Mouse (Mus musculus) left cerebral cortex, postnatal 14 days (tissue): ENCODE data around the gene Ccdc194. TPM values are rescaled to one million over a fixed set of nuclear protein-coding genes. Genes with fewer than 3 reads are reported as not detected.

Experiments
- DNase-seq, 2 experiments: peaks; one replicate each; pipeline ENCODE4 v3.0.0; 2021 to 2022; ENCODE audit warnings: low spot score in 2 of 2, mixed read lengths in 1 of 2
- intact Hi-C: fragments of 180-260 bp; cut with DNase I; formaldehyde crosslinking; loops from one replicate; pipeline ENCODE4 v1.15.1; 2025
- total RNA-seq, 2 experiments: library from RNA; stranded (reverse); gene quantifications; 2 replicates each; pipeline ENCODE4 v1.2.3; 2021

Gene Ccdc194
- total RNA-seq, 2 experiments from 2014 or later: not detected

DNA sequence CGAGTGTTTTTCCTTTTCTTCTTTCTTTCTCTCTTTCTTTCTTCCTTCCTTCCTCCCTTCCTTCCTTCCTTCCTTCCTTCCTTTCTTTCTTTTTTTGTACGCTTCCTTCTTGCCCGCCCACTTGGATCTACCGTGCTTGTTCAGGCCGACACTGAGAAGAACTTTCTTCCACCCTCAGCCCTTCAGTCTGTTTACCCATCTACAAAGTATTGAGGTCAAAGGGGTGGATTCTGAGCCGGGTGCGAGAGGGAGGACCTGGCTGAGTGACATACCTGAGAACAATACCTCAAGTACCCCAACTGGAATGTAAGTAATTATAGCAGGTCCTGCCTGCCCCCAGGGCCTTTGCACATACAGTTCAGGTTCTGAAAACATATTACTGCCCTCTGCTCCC, 39.4 kb downstream of the Ccdc194 start:
- intact Hi-C loops: no loop called here
- no peak for DNase-seq

DNA sequence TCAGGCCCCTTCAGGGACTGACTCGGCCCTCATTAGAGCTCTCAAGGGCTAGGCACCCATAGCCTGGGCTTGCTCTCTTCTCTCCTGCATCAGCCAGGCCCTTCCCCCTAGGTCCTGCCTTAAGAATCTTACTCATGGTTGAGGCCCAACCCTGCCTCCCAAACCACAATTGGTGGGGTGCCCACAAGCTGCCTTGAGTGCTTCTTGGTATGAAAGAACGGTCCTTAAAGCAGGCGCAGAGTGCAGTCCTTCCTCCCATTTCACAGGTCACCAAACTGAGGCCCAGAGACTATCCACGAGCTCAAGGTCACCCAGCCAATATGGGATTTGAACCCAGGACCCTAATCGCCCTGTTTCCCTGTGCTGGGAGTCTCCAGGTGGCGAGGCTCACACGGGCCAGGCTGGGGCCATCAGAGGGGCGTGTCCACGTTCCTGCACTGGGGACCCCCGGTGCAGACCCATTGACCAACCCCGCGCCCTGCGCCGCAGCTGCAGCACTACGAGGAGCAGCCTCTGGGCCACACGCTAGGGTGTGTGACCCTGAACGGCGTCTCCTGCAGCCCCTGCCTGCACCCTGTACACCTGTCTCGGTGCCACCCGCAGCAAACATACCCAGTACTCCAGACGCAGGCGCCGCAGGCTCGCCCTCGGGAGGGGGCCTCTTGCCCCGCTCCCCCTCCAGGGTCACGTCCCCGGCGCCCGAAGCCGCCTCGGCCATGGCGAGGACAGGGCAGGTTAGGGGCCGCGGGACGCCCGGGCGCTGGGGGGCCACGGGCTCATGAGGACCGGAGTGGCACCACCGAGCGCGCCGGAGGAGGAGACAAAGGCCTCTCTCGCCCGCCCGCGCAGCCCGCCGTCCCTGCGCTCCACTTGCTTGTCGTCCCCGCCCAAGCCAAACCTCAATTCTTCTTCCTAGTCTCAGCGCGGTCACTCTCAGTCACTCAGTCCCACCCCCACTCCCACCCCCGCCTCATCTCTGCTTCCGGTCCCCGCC, 40.1 kb downstream of the Ccdc194 start, which contains the start of gene Ano8:
TSS of gene Ano8 (minus strand) at position 822 of the 994 bp plus-strand sequence.
- intact Hi-C loops: no loop called here

DNA sequence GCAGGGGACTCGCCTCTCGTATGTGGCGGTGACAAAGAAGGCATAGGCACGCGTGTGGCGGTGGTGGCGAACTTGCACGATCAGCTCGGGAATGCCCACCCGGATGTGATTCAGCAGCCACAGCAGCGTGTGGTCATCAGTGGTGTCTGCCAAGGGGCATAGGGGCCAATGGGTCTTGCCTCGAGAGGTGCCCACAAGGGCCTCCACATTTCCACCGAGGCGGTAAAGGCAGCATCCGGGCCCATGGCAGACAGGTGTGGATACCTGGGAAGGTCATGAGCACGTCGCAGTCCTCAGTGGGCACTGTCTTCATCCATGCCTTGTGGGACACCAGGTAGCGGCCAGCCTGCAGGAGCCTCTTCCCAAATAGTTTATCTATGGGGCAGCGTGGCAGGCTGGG, 40.8 kb downstream of the Ccdc194 start:
- intact Hi-C loops: no loop called here
- no peak for DNase-seq

More for the DNA sequence above, 40.1 kb downstream of the Ccdc194 start, which contains the start of gene Ano8:
- peak; percentile 85 to 89 for DNase-seq

DNA sequence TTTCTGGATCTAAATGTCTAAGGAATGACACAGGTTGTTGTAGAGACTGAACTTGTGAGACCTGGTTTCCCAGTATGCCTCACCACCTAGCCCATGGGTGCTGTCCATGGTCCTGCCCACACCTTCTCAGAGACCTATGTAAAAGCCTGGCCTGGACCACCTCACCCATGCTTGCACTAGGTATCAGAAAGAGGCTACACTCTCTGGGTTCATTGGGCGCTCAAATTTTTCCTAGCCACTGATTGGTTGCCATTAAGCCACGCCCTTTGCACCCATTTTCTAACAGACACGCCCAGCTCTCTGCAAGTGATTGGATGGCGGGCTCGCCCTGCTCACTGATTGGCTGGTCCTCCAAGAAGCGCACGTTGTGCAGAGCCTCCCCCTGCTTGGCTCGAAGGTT, 41.6 kb downstream of the Ccdc194 start:
- peak in 1 of 2 experiments; percentile 73 for DNase-seq
- intact Hi-C loops: no loop called here

DNA sequence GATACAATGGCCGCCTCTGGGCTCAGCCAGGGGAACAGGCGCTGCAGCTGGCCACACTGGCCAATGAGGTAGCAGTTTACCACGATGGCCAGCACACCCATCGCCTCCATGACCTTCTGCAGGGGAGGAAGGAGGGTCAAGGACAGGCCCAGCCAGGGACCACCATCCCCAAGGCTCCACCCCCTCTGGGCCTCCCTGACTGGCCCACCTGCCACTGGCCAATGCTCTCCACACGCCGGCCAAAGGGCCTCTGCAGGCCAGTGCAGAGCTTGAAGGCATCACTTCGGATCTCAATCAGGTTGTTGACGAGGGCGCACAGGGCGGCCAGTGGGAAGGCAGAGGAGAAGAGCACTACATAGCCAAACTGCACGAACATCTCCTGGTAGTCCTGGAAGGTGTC, 46.6 kb downstream of the Ccdc194 start:
- no peak for DNase-seq

DNA sequence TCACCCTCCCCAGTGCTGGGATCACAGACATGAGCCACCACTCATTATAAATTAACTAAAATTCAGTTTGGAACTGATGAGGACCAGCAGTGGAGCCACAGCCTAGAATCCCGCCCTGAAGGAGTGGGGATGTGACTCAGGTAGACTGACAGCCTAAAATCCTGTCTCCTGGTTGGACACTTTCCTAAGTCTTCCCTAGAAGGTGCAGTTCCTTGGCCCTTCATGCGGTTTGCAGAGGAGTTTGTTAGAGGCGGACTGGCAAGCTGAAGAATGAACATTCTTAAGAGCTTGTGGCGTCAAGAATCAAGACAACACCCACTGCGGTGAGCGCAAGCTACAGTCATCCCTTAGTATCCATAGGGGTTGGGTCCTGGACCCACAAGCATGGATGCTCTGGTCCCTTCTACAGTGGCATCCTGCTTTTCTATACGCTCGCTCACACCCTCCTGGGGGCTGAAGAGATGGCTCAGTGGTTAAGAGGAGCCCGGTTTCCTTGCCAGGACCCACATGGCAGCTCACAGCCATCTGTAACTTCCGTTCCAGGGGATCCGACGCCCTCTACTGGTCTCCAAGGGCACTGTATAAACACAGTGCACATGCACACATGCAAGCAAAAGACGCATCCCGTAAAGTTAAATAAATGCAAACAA, 48.2 kb downstream of the Ccdc194 start:
- intact Hi-C loops: no loop called here
- peak in 1 of 2 experiments; percentile 82 for DNase-seq

More for the DNA sequence above, 46.6 kb downstream of the Ccdc194 start:
- intact Hi-C loops: no loop called here

DNA sequence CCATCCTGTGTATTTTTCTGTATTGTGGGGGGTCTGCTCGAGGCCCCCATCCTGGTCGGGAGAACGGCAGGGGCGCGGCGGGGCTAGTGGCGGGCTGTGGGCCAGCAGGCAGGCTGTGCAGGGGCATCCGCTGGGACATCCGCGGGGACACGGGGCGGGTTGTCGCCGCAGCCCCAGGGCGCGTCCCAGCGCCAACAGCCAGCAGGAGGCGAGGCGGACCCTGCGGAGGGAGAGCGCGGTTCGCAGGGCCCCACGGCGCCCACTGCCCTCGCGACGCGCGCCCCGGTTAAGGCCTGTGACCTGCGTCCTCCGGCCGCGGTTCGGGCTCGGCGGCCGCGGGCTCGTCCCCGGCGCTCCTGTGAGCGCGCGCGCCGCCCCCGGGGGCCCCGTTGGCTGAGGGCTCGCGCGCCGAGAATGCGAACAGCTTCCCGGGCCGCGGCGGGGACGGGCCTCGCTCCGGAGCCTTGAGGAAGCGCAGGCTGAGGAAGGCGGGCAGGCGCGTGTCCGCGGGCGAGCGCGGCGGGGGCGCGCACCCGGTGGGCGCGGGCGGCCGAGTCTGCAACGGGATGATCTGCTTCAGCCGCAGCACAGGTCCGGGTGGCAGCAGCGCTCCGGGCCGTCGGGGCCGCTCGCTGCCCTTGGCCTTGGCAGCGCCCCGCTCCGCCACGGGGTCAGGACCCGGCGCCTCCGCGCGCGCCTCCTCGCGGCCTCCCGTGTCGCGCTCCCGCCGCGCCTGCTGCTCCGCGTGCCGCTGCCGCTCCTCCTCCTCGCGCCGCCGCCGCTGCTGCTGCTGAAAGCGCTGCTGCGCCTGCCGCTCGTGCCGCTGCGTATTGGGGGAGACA, 49.2 kb downstream of the Ccdc194 start:
- peak; percentile 82 to 84 for DNase-seq
- intact Hi-C loops: no loop called here

DNA sequence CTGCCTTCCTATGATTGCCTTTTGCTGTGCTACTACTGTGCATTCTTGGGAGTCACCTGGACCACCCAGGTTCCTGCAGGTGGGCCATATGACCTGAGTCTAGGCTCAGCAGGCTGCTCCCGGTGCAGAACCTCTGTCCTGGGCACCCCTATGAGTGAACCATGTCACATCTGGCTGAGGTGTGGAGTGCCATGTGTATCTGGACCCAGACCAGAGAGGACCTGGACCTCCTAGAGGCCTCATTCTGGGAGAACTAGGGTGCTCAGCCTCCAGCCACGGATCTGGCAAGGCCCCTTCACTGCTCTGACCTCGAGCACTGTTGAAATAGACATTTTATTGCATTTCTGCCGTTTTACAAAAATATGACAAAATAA, 49.8 kb downstream of the Ccdc194 start:
- intact Hi-C loops: no loop called here
- no peak for DNase-seq

DNA sequence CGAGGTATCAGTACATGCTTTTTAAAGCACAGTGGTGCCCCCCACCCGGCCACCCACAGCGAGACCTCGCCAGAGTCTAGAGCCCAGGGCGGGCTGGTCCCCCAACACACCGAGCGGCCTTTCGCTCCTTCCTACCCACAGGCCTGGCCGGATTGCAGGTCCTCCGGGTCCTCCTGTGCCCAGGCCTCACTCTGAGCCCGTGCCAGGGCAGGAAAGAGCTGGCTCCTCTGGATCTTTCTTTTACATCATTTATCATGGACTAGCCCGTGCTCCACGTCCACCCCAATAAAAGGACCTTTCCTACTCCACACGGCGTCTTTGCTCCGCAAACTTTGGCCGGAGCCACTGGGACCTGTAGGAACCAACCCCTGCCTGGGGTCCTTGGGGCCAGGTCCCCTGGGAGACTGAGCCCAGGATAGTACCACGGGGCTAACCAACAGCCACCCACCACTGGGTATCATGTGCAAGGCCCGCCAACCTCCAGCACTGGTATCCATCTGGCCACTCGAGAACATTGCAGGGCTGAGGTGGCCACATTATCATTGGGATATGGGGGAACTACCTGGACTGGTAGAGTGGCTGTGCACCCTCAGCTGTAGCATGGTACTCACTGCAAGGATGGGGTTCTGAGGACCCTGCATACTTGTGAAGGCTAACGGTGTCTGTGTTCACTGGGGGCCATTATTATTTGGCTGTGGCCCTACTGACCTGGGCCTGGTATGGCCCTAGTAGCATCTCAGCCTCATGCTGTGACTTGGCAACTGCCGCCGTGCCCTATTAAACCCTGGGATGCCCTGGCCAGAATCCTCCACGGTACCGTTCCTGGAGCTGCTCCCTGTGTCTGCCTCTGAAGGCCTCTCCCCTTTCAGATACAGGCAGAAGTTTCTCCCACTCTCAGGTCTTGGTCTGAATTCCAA, 50.5 kb downstream of the Ccdc194 start:
- intact Hi-C loops: no loop called here
- DNase-seq: no peak

DNA sequence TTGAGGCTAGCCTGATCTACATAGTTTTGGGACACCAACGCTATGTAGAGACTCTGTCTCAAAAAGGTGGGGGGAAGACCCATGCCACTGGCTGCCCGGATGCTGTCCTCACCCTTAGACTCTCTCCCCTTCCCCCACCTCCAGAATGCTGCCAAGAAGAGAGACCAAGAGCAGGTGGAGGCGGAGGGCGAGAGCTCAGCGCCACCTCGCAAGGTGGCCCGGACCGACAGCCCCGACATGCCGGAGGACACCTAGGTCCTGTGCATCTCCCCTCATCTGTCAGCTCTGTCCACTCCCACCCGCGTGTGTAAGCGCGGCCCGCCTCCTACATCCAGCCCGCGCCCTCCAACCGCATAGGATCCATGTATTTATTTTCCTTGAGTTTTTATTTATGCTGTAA, 51.2 kb downstream of the Ccdc194 start:
- no peak for DNase-seq
- intact Hi-C loops: no loop called here

DNA sequence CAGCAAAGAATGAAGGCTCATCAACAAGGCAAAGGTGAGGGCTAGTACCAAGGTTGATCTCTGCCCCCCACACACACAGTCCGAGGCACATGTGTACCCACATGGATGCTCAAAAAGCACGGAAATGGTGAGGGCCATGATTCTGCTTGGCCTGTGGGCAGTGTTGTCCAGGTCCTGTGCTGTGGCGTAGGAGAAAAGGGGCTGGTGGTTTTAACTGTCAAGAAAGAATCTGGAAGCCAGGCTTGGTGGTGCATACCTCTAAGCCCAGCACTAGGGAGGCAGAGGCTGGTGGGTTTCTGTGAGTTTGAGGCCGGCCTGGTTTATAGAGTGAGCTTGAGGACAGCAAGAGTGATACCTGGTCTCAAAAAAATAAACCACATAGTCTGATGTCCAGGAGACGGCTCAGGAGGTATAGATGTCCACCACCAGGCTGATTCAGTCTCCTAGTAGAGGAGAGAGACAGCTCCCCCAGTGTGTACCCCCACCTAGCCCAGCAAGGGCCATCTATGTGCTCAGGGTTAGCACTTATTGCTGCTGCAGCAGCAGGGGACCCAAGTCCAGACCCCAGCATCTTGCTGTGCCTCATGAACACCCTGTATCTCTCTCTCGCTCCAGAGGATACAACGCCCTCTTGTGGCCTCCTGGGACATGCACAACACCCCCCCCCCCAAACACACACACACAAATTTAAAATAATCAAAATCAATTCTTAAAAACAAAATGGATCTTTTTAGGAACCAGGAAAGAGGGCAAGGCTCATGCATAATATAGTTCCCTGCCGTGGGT, 52.7 kb downstream of the Ccdc194 start:
- intact Hi-C loops: no loop called here
- DNase-seq: no peak

DNA sequence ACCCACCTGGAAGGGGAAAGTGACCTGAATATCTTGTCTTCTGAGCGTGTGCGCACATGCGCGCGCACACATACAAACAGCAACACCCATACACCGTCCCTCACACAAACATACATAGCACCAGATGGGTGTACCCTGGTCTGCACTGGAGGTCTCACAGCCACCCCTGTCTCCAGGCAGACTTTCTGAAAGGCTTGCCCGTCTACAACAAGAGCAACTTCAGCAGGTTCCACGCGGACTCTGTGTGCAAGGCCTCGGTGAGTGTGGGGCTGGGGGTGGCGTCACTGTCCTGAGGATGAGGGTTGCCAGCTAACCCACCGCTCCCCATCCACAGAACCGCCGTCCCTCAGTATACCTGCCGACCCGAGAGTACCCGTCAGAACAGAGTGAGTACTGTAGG, 53.6 kb downstream of the Ccdc194 start:
- no peak for DNase-seq
- intact Hi-C loops: no loop called here

DNA sequence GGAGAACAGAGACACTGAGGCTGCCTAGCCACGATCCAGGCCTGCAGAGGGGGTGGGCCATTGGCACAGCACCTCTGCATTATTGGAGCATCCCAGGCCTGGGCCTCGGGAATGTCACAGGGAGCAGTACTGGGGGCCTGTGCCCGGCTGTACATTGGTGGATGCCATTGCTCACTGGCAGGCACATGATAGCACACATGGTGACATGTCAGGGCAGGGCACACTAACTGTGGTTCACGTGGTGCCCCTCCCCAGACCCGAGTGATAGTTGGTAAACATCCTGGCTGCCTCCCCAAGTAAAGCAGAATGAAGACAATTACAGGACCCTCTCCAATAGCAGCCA, 54.6 kb downstream of the Ccdc194 start:
- intact Hi-C loops: no loop called here
- DNase-seq: no peak

DNA sequence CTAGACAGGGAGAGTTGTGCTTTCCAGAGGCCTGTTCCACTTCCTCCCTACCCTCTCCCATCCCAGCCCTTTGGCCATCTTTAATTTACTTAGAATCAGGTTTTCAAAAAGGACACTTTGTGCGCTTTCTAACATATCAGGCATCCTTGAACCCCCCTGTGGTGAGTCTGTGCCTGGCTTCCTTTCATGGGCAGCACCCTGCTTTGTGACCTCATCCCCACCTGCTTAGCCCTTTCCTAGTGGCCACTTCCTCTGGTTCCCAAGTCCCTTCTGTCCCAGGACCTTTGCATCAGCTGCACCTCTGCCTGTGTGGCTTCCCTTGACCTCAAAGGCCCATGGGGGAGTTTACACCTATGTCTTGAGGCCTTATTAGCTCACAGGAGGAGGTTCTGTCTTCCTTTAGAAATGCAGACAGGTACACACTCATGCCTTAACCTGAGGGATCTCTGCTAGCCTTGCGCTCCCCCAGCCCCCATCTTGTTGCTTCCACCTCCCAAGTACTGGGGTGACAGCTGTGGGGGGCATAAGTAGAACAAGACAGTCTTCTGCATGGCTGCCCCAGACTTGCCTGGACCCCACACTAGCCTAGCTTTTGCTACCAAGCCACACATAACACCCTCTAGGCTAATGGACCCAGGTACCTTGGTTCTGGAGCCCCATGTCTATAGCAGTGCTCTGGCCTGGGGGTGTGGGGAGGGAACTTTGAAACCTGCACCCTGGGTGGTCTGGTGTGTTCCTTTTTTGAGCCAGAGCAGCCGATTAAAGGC, 55.2 kb downstream of the Ccdc194 start:
- intact Hi-C loops: no loop called here
- no peak for DNase-seq
